Mouse (Mus musculus): ENCODE results near the gene AC140267.1.

DNA sequence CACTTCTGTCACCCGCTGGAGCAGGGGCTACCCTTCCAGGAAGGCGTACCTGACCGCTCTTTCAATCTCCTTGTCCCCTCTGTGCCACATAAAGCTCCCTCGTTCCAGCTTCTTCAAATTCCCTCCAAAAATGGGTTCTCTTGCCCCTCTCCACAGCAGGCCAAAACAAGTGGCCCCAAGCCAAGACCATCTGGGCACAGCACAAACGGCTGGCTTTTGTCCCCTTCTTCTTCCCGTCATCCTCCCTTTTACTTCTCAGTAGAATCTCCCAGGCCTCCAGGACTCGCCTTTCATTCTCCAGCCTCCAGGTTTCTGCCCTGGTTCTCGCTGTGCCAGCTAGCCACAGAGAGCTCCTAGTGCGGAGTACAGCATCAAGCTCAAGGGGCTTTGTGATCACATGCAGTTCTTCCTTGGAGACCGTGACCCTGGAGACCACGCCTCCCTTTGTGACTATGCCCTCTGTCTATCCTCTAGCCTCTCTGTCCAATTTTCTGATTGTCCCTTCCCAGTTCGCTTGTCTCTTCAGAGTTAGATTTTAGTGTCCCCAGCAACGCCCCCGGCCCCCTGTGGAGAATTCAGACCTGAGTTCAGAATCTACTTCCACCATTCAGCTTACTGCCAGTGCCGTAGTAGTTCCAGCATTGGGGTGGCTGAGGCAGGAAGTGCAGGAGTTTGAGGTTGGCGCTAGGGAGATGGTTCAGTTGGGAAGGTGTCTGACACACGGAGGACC is 7.4 kb upstream of the AC140267.1 start:
- no peak for TF ChIP-seq CTCF (IDR thresholded peaks at IDR 0.05; ENCODE audit: control insufficient read depth, insufficient read depth, insufficient replicate concordance, low read depth, low read length)
- TF ChIP-seq POLR2A (IDR thresholded peaks at IDR 0.05; ENCODE audit: control insufficient read depth, low read depth, low read length): peak; percentile 84; the same call in 1 of the 2 replicates

All from testis, adult 2 months (tissue).